Mouse (Mus musculus) kidney, embryonic 14.5 days (tissue): ENCODE data around the gene Tmc3. TPM values are rescaled to one million over a fixed set of nuclear protein-coding genes. Genes with fewer than 3 reads are reported as not detected.

Experiments
- ATAC-seq: fragments of 200-750 bp; cut with Nextera tagmentation; 2 replicates; pipeline ENCODE4 v1.8.0; 2017; ENCODE audit warnings: moderate number of reproducible peaks, mild to moderate bottlenecking, moderate TSS enrichment, moderate library complexity; ENCODE audit not compliant: low FRiP score, low TSS enrichment
- H3K27ac ChIP-seq: fragments of 300-500 bp; sonication (generic); 2 replicates; pipeline ENCODE4 v1.5.1; 2014; ENCODE audit warnings: low read depth, mild to moderate bottlenecking, low read length, moderate library complexity, mixed read lengths
- H3K27me3 ChIP-seq: fragments of 300-500 bp; sonication (generic); 2 replicates; pipeline ENCODE4 v1.6.1; 2014; ENCODE audit warnings: mild to moderate bottlenecking, low read length; ENCODE audit not compliant: control insufficient read depth, insufficient read depth
- H3K36me3 ChIP-seq: fragments of 300-500 bp; sonication (generic); 2 replicates; pipeline ENCODE4 v1.6.1; 2014; ENCODE audit warnings: low read length, mixed read lengths; ENCODE audit not compliant: control insufficient read depth, insufficient read depth
- H3K4me1 ChIP-seq: fragments of 300-500 bp; sonication (generic); 2 replicates; pipeline ENCODE4 v1.6.1; 2014; ENCODE audit warnings: low read length, mixed read lengths; ENCODE audit not compliant: control insufficient read depth, insufficient read depth
- H3K4me2 ChIP-seq: fragments of 300-500 bp; sonication (generic); replicated peaks from 2 replicates; pipeline ENCODE4 v1.6.1; 2014; ENCODE audit warnings: low read depth, mild to moderate bottlenecking, low read length
- H3K4me3 ChIP-seq: fragments of 300-500 bp; sonication (generic); 2 replicates; pipeline ENCODE4 v1.5.1; 2014; ENCODE audit warnings: mild to moderate bottlenecking, low read length
- H3K9ac ChIP-seq: fragments of 300-500 bp; sonication (generic); 2 replicates; pipeline ENCODE4 v1.6.1; 2014; ENCODE audit warnings: low read depth, mild to moderate bottlenecking, low read length, moderate library complexity
- H3K9me3 ChIP-seq: fragments of 300-500 bp; sonication (generic); 2 replicates; pipeline ENCODE4 v1.6.1; 2016; ENCODE audit warnings: low read length; ENCODE audit not compliant: control insufficient read depth
- WGBS: fragments of 180-500 bp; shearing (Covaris S2); extraction: QIAGEN DNeasy Blood & Tissue Kit; methylation state at CpG from one replicate; pipeline ENCODE4 v1.1.7; 2014; 5-methylcytosine and 5-hydroxymethylcytosine counted together
- polyA plus RNA-seq: library from polyadenylated mRNA; unstranded; fragments of >200 nt; fragmentation: Nextera tagmentation; extraction: Ambion mirVana; gene quantifications from 2 replicates; pipeline ENCODE4 v1.2.1, GENCODE M21; 2014

Tmc3 gene
- polyA plus RNA-seq, 1 experiment from 2014 or later: 0.84 TPM

DNA sequence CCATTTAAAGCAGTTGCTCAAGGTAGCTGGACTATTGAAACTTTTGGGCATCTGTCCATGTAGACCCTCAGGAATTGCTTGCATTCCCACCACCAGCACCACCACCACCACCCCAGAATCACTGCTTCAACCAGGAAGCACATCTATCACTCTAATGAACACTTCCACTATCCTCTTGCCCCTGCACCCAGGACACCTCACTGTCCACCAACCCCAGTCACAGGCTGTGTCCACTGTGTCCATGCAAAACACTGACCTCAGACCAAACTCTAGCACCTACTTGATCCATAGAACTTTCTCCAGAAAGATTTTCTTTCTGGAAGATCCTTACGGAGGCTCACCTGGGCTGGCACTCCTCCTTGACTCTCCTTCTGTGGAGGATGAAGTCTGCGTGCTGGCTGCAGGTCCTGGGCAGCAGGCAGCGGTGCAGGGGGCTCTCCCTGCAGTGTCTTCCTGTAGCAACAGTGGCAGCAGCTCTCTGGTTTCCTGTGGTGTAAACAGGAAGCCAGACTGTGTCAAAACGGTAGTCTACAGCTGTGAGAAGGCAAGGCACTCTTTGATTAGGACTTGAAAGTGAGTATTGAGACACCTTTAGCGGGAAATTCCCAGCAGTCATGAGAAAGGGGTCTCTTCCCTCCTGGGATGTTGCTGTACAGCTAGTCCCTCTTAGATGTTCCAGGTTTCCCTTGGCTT lies 70.4 kb downstream of the Tmc3 start:
- Histone ChIP-seq H3K27ac (peak overlapping the region; percentile 26; the same call in 1 of the 2 replicates), H3K36me3 (no peaks in the 10 kb centered on the region)

DNA sequence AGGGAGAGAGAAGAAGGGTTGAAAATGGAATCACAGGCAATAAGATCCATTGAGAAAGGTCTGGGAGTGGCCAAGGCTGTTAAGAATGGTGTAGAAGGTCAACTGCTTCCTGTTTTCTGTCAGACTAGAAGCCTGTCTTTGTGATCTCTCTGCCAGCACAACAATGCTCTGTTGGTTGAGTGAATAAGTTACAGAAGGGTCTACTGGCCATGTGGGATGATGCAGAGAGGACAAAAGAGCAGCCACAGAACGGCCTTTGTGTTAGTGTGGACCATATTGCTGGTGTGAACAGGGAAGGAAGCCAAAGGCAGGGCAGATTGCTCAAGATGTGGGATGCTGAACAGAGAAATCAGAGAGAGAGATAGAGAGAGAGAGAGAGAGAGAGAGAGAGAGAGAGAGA lies 74.0 kb downstream of the Tmc3 start:
- Histone ChIP-seq H3K9me3 (no peaks in the 10 kb centered on the region), H3K4me2 (no peak overlapping the region), H3K27me3 (no peaks in the 10 kb centered on the region), H3K9ac (no peak overlapping the region), H3K4me3 (no peak overlapping the region), H3K36me3 (no peaks in the 10 kb centered on the region), H3K27ac (no peak overlapping the region), H3K4me1 (no peaks in the 10 kb centered on the region)
- no peak for ATAC-seq
- WGBS: 92% methylated on average over 1 of the region's 1 CpGs

More for the DNA sequence above, 70.4 kb downstream of the Tmc3 start:
- no peaks in the 10 kb centered on the region for H3K9me3 ChIP-seq
- H3K27me3 ChIP-seq: no peaks in the 10 kb centered on the region
- H3K4me3 ChIP-seq: no peak overlapping the region
- WGBS: 51% methylated on average over 5 of the region's 5 CpGs
- no peak for ATAC-seq
- H3K4me1 ChIP-seq: no peaks in the 10 kb centered on the region
- no peak overlapping the region; the same call in 1 of the 2 replicates for H3K4me2 ChIP-seq
- H3K9ac ChIP-seq: no peak overlapping the region

DNA sequence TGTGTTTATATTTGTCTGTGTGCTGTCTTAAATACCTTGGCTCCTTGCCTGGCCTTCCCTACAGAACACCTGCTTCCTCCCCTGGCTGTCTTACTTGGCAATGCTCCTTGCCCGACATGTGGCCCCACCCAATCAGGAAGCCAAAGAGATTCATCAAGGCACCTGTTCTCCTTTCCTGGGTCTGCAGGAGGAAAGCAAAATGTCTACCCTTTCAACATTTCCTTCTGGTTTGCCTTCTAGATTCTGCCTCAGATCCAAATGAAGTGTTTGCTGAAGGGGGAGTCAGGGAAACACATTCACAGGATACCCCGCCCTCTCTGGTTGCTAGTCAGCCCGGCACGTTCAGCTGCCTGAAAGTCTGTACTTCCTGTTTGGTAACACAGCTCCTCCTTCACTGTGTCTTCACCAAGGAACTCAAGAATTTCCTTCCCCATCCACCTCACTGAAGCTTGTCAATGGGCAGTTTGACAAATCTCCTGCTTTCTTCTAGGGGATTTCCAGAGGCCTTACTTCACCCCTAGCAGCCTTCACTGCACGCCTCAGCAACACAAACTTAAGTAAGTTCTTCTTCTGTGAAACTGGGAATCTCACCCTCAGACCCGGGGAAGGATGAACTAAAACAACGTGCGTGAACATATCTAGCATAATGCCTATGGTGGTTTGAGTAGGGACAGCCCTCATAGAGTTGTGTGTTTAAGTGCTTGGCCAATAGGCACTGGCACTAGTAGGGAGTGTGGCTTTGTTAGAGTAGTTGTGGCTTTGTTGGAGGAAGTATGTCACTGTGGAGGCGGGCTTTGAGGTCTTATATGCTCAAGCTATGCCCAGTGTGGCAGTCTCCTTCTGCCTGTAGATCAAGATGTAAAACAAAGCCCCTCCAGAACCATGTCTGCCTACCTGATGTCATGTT lies 74.7 kb downstream of the Tmc3 start:
- no peak for ATAC-seq
- H3K9ac ChIP-seq: no peak overlapping the region
- WGBS: 83% methylated on average over 9 of the region's 9 CpGs

DNA sequence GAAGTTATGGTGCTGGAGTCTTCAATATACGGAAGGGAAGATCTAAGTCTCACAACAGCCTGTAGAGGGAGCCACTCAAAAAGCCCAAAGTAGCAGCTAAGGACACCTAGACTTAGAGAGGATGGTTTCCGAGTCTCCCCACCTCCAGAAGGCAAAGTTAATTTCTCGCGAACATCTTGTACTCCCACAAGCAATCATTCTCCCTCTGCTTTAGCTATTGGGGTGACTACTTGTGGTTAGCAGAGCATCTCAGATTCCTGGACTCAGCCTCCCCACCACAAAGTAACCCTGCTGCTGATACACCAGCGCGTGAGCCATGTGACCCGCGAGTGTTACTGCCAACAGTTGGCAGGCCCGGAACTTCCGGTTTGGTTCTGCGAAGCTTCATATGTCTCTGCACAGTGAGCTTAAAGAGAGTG lies 75.6 kb downstream of the Tmc3 start:
- Histone ChIP-seq H3K27me3 (no peaks in the 10 kb centered on the region), H3K27ac (no peak overlapping the region), H3K36me3 (no peaks in the 10 kb centered on the region), H3K4me1 (no peaks in the 10 kb centered on the region), H3K4me3 (no peak overlapping the region), H3K9ac (no peak overlapping the region), H3K4me2 (no peak overlapping the region), H3K9me3 (no peaks in the 10 kb centered on the region)
- no peak for ATAC-seq
- 88% methylated on average over 11 of the region's 11 CpGs for WGBS

More for the DNA sequence above, 74.7 kb downstream of the Tmc3 start:
- H3K9me3 ChIP-seq: no peaks in the 10 kb centered on the region
- H3K27ac ChIP-seq: peak overlapping the region; percentile 13; the same call in 1 of the 2 replicates
- no peaks in the 10 kb centered on the region for H3K4me1 ChIP-seq
- no peak overlapping the region for H3K4me2 ChIP-seq
- no peaks in the 10 kb centered on the region for H3K27me3 ChIP-seq
- no peaks in the 10 kb centered on the region for H3K36me3 ChIP-seq
- H3K4me3 ChIP-seq: no peak overlapping the region

DNA sequence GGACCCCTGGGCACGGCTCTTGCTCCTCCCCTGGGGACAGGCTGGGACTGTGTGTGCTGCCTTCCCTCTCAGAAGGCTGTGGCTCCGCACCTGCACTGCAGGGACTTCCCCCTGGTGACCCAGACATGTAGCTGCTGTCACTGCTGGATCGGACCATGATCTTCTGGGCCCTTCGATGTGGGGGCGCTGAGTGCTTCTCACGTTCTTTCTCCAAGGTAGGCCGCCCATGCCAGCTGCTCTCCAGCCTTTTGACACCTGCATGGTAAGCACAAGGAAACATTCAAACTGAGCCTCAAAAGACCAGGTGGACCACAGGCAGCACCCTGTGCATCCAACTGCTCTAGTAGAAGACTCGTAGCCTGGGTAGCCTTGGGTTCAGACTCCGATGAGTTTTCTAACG lies 76.3 kb downstream of the Tmc3 start:
- Histone ChIP-seq H3K4me1 (no peaks in the 10 kb centered on the region), H3K4me2 (no peak overlapping the region), H3K4me3 (no peak overlapping the region), H3K9me3 (no peaks in the 10 kb centered on the region), H3K27me3 (no peaks in the 10 kb centered on the region), H3K27ac (no peak overlapping the region), H3K36me3 (no peaks in the 10 kb centered on the region), H3K9ac (no peak overlapping the region)
- WGBS: 89% methylated on average over 10 of the region's 10 CpGs
- ATAC-seq: no peak

DNA sequence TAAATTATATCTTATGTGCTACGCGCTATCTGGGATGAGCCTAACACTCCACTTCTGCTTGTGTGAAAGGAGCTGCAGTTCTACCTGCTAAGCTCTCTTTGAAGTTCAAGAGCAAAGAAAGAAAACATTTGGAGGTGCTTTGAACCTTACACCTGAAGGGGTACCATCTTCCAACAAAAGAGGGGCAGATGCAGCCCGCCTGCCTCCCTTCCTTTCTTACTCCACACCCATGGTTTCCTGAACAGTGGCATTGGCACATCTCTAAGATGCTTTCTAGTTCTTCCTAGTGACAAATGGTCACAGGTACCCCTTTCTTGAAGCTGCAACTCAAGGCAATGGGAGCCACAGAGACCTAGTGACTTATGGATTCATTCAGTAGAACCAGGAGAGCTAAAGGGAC lies 77.0 kb downstream of the Tmc3 start:
- Histone ChIP-seq H3K36me3 (no peaks in the 10 kb centered on the region), H3K4me1 (no peaks in the 10 kb centered on the region), H3K4me3 (no peak overlapping the region), H3K27ac (no peak overlapping the region), H3K9ac (no peak overlapping the region), H3K4me2 (no peak overlapping the region), H3K27me3 (no peaks in the 10 kb centered on the region), H3K9me3 (no peaks in the 10 kb centered on the region)
- 96% methylated on average over 3 of the region's 3 CpGs for WGBS
- ATAC-seq: no peak

DNA sequence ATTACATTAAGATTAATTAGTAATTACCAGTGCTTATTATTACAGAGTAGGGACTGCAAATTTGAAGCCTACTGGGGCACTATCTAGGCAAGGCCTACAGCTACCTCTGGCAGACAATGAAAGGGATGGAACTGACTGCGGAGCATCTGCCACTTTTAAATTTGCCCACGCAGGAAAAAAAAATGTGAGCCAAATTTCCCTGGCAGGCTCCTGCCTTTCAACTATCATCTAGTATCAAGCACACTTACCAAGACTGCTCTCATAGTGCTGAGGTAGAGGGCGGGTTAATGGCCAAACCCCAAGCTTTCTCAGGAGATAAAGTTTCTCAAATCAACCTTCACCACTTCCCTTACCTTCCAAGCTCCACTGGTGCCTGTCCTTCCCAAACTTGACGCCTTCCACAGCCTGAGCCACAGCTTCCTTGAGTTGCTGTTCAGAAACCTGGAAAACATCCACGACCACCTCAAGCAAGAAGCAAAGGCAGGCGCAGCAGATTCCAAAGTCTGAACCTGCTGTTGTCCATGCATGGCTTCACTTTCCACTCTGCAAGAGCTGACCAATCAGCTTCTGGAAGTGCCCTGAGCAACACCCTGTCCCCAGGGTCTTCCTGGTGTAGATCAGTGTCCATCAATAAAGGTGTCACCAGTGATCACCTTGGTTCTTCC lies 78.1 kb downstream of the Tmc3 start:
- H3K9ac ChIP-seq: no peak overlapping the region
- H3K4me3 ChIP-seq: no peak overlapping the region
- no peaks in the 10 kb centered on the region for H3K36me3 ChIP-seq
- no peak overlapping the region for H3K27ac ChIP-seq
- no peaks in the 10 kb centered on the region for H3K27me3 ChIP-seq
- H3K4me1 ChIP-seq: no peaks in the 10 kb centered on the region
- no peak for ATAC-seq
- H3K9me3 ChIP-seq: no peaks in the 10 kb centered on the region
- 83% methylated on average over 6 of the region's 6 CpGs for WGBS
- no peak overlapping the region for H3K4me2 ChIP-seq

DNA sequence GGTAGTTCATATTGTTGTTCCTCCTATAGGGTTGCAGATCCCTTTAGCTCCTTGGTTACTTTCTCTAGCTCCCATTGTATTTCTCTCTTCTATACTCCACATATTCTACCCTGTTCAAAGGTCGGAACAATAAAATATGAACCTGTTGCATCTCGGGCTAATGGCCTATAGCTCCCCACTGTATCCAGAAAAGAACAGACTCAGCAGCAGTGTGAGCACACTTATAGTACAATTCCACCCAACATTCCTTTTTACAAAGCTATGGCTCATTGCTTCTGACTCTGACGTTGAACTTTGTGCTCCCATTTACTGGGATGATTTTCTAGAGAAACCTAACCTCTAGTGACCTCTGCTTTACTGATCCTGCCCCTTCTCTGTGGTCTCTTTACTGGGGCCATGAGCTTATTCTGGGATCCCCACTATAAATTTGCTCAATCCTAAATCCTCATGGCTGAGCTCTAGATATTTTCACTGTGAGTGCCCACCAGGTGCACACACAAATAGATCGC lies 81.4 kb downstream of the Tmc3 start:
- H3K27me3 ChIP-seq: no peaks in the 10 kb centered on the region
- no peak overlapping the region for H3K27ac ChIP-seq
- no peak overlapping the region for H3K4me2 ChIP-seq
- no peaks in the 10 kb centered on the region for H3K4me1 ChIP-seq
- no peak overlapping the region for H3K9ac ChIP-seq
- H3K4me3 ChIP-seq: no peak overlapping the region
- no peak for ATAC-seq
- no peaks in the 10 kb centered on the region for H3K9me3 ChIP-seq
- WGBS: 64% methylated on average over 4 of the region's 4 CpGs
- H3K36me3 ChIP-seq: no peaks in the 10 kb centered on the region
